22 mouse cellular contexts compared by ENCODE assay signal in genomic region chr12:45594689-45595088, GRCm38 (mm10).
DNase-seq lines count a peak whose midpoint lies in the region; ATAC-seq and TF ChIP-seq lines count a peak whose summit lies in the region.
"Had no signal": no experiment of that assay in that cellular context is flagged by ENCODE, and none has a peak within 500 bp of the region (broad histone marks: within the 10 kb centered on the region; RNA-seq: fewer than 3 reads in every experiment).

No protein-coding gene starts in this region.

- H3K4me1 ChIP-seq in hindbrain, embryonic 11.5 days (replicated peaks; ENCODE audit: control insufficient read depth, insufficient read depth, low read length): no peaks in the 10 kb centered on the region
- H3K4me1 ChIP-seq in hindbrain, embryonic 10.5 days (replicated peaks): no peaks in the 10 kb centered on the region
- H3K4me1 ChIP-seq in kidney, postnatal 0 days (replicated peaks; ENCODE audit: insufficient read depth, low read length): peaks cover 6% of the 10 kb centered on the region; the same call in 1 of the 2 replicates
- 0 out of 2 replicates have a peak, but pooled peaks cover 2% of the 10 kb centered on the region for H3K4me1 ChIP-seq in embryonic fibroblast, embryonic 13.5 days (ENCODE audit: control insufficient read depth, insufficient read depth, low read length)
- H3K4me1 ChIP-seq: embryonic facial prominence, embryonic 15.5 days; liver, embryonic 13.5 days had no signal

- H3K4me3 ChIP-seq in hindbrain, embryonic 11.5 days (ENCODE audit: low read depth, low read length): no peak overlapping the region
- H3K4me3 ChIP-seq in hindbrain, embryonic 10.5 days: no peak overlapping the region
- H3K4me3 ChIP-seq in kidney, postnatal 0 days (replicated peaks; ENCODE audit: low read depth, low read length): no peak overlapping the region
- H3K4me3 ChIP-seq in embryonic fibroblast, embryonic 13.5 days (ENCODE audit: insufficient read depth, low read length): no peak overlapping the region
- H3K4me3 ChIP-seq: embryonic facial prominence, embryonic 15.5 days; forebrain, embryonic 15.5 days; liver, embryonic 13.5 days; midbrain, embryonic 15.5 days had no signal

- peak; percentile 43 for ATAC-seq in hindbrain, embryonic 11.5 days (ENCODE audit: low FRiP score)
- ATAC-seq in kidney, postnatal 0 days (replicated peaks; ENCODE audit: low FRiP score, low read depth): no peak
- ATAC-seq: forebrain, embryonic 15.5 days; intestine, postnatal 0 days; midbrain, embryonic 15.5 days had no signal

- H3K36me3 ChIP-seq in hindbrain, embryonic 11.5 days (ENCODE audit: control insufficient read depth, insufficient read depth, low read length): no peaks in the 10 kb centered on the region
- no peaks in the 10 kb centered on the region for H3K36me3 ChIP-seq in hindbrain, embryonic 10.5 days
- no peaks in the 10 kb centered on the region for H3K36me3 ChIP-seq in kidney, postnatal 0 days (ENCODE audit: insufficient read depth, low read length)
- H3K36me3 ChIP-seq: embryonic facial prominence, embryonic 15.5 days; forebrain, embryonic 15.5 days; liver, embryonic 13.5 days; midbrain, embryonic 15.5 days had no signal

- no peak for DNase-seq in hindbrain, embryonic 11.5 days (ENCODE audit: low spot score)
- no peak for DNase-seq in hindbrain, embryonic 10.5 days (ENCODE audit: low spot score)
- peak; percentile 68 for DNase-seq in kidney, postnatal 0 days (ENCODE audit: low spot score)
- DNase-seq in kidney, postnatal 36 days: no peak
- DNase-seq in mesoderm, embryonic 11.5 days (ENCODE audit: low read depth, low spot score): peak; percentile 8
- DNase-seq in natural killer cell, adult 2 months (ENCODE audit: low spot score in 2 of 2): no peak
- no peak for DNase-seq in lung, adult 18-20 months
- DNase-seq: adrenal gland, postnatal 14 days; cerebellum, adult 8-10 months; cerebellum, postnatal 36 days; gastrocnemius, postnatal 10 days; heart, adult 11 months; liver, embryonic 13.5 days; lung, embryonic 14.5 days; thymus, adult 18-20 months; thymus, postnatal 4 days had no signal

- 0 out of 2 replicates have a peak overlapping the region, but pooled peaks have one; percentile 33 for H3K27ac ChIP-seq in hindbrain, embryonic 11.5 days (ENCODE audit: low read depth, low read length)
- no peak overlapping the region for H3K27ac ChIP-seq in hindbrain, embryonic 10.5 days
- no peak overlapping the region for H3K27ac ChIP-seq in kidney, postnatal 0 days
- H3K27ac ChIP-seq in embryonic fibroblast, embryonic 13.5 days (ENCODE audit: insufficient read depth, low read length): peak overlapping the region; percentile 84
- H3K27ac ChIP-seq: embryonic facial prominence, embryonic 15.5 days; forebrain, embryonic 15.5 days; liver, embryonic 13.5 days; midbrain, embryonic 15.5 days had no signal

- no peak for TF ChIP-seq CTCF in kidney, postnatal 0 days (IDR thresholded peaks at IDR 0.05; ENCODE audit: low read depth)
- no peak for TF ChIP-seq CTCF in embryonic fibroblast, embryonic 13.5 days (IDR thresholded peaks at IDR 0.05; ENCODE audit: borderline replicate concordance, insufficient read depth, low read length)

- no peak for TF ChIP-seq POLR2A in embryonic fibroblast, embryonic 13.5 days (IDR thresholded peaks at IDR 0.05; ENCODE audit: low read depth, low read length)

- H3K4me2 ChIP-seq in hindbrain, embryonic 11.5 days (replicated peaks; ENCODE audit: low read depth, low read length): no peak overlapping the region
- H3K4me2 ChIP-seq in kidney, postnatal 0 days (ENCODE audit: low read length): 0 out of 2 replicates have a peak overlapping the region, but pooled peaks have one; percentile 2
- H3K4me2 ChIP-seq: embryonic facial prominence, embryonic 15.5 days; forebrain, embryonic 15.5 days; heart, embryonic 11.5 days; liver, embryonic 13.5 days; lung, embryonic 14.5 days; midbrain, embryonic 15.5 days had no signal

- no peaks in the 10 kb centered on the region for H3K9me3 ChIP-seq in hindbrain, embryonic 11.5 days (ENCODE audit: control insufficient read depth, low read length)
- no peaks in the 10 kb centered on the region for H3K9me3 ChIP-seq in hindbrain, embryonic 10.5 days
- no peaks in the 10 kb centered on the region for H3K9me3 ChIP-seq in kidney, postnatal 0 days (replicated peaks; ENCODE audit: low read length)
- H3K9me3 ChIP-seq: embryonic facial prominence, embryonic 15.5 days; forebrain, embryonic 15.5 days; liver, embryonic 13.5 days; midbrain, embryonic 15.5 days had no signal

- H3K9ac ChIP-seq in hindbrain, embryonic 11.5 days (ENCODE audit: low read depth, low read length): no peak overlapping the region
- no peak overlapping the region for H3K9ac ChIP-seq in kidney, postnatal 0 days (ENCODE audit: low read depth, low read length)
- H3K9ac ChIP-seq: embryonic facial prominence, embryonic 15.5 days; forebrain, embryonic 15.5 days; liver, embryonic 13.5 days; lung, embryonic 14.5 days; midbrain, embryonic 15.5 days had no signal

- WGBS in hindbrain, embryonic 11.5 days: 62% methylated on average over 3 of the region's 3 CpGs
- WGBS in hindbrain, embryonic 10.5 days: 74% methylated on average over 3 of the region's 3 CpGs
- WGBS in kidney, postnatal 0 days: 36% methylated on average over 3 of the region's 3 CpGs

- H3K27me3 ChIP-seq in hindbrain, embryonic 11.5 days (ENCODE audit: control insufficient read depth, insufficient read depth, low read length): no peaks in the 10 kb centered on the region
- H3K27me3 ChIP-seq in hindbrain, embryonic 10.5 days (ENCODE audit: insufficient read depth, poor library complexity, severe bottlenecking): no peaks in the 10 kb centered on the region
- no peaks in the 10 kb centered on the region for H3K27me3 ChIP-seq in kidney, postnatal 0 days (ENCODE audit: insufficient read depth, low read length)
- H3K27me3 ChIP-seq: embryonic facial prominence, embryonic 15.5 days; forebrain, embryonic 15.5 days; liver, embryonic 13.5 days; midbrain, embryonic 15.5 days had no signal

Comparison
In these comparisons a context has a peak if more than half of its experiments do, and no peak if none do; other contexts are left out.
1. DNase-seq: peak in kidney, postnatal 0 days (single experiment) and mesoderm, embryonic 11.5 days (single experiment); none in hindbrain, embryonic 11.5 days (single experiment), hindbrain, embryonic 10.5 days (single experiment), kidney, postnatal 36 days (0 of 2), natural killer cell, adult 2 months (0 of 2) and lung, adult 18-20 months (0 of 2).
2. H3K27ac ChIP-seq: peak in hindbrain, embryonic 11.5 days (single experiment) and embryonic fibroblast, embryonic 13.5 days (single experiment); none in hindbrain, embryonic 10.5 days (single experiment) and kidney, postnatal 0 days (single experiment).